Mouse (Mus musculus) lung, adult 2 months (tissue): Measurements from ENCODE around the gene Ccdc157. TPM values are rescaled to one million over a fixed set of nuclear protein-coding genes. Genes with fewer than 3 reads are reported as not detected.
A peak's percentile ranks its signal among the peaks of the same experiment; 100 is the strongest.

Source experiments
- DNase-seq: peaks from one replicate; pipeline ENCODE4 v3.0.0; 2022
- H3K4me1 ChIP-seq: fragments of 200-500 bp; 2 replicates; pipeline ENCODE4 v1.6.1; 2011; ENCODE audit warnings: low read length; ENCODE audit not compliant: control insufficient read depth, insufficient read depth
- H3K4me3 ChIP-seq: fragments of 200-500 bp; replicated peaks from 2 replicates; pipeline ENCODE3; 2011; ENCODE audit warnings: low read depth, mild to moderate bottlenecking, control low read depth, low read length; ENCODE audit errors: extremely low read depth
- CTCF ChIP-seq: fragments of 200-500 bp; IDR thresholded peaks from 2 replicates; pipeline ENCODE4 v1.5.1; 2011; ENCODE audit warnings: mild to moderate bottlenecking, low read length, control low read depth; ENCODE audit not compliant: insufficient read depth
- POLR2A ChIP-seq: fragments of 200-500 bp; IDR thresholded peaks from 2 replicates; pipeline ENCODE4 v1.6.1; 2011; ENCODE audit warnings: low read depth, mild to moderate bottlenecking, control low read depth, low read length, borderline replicate concordance; ENCODE audit errors: extremely low read depth
- whole genome bisulfite sequencing: fragments of 180-500 bp; shearing (Covaris S2); methylation state at CpG from one replicate; pipeline ENCODE4 v1.1.7; 2018; 5-methylcytosine and 5-hydroxymethylcytosine counted together
- polyA plus RNA-seq: library from polyadenylated mRNA; depleted of rRNA; stranded (reverse); fragments of >200 nt; gene quantifications from 2 replicates; pipeline ENCODE4 v1.2.3, GENCODE M21; 2012; rRNA removed

Ccdc157 gene
- polyA plus RNA-seq, result 17.6 and 19.8 TPM in 2 replicates

GRCm38 (mm10) chr11:4159808-4160708 is at the start of gene Ccdc157, which contains the start of gene Sf3a1:
Ccdc157 (minus strand) TSS chr11:4160293.
Sf3a1 (plus strand) TSS chr11:4160350.
- WGBS, result 1% methylated on average over 54 of the region's 54 CpGs
- Histone ChIP-seq H3K4me1 (peaks cover 5% of the 10 kb centered on the region; the same call in 1 of the 2 replicates), H3K4me3 (peak within 1 kb of the TSS; percentile 96)
- DNase-seq, result peak; percentile 92
- TF ChIP-seq POLR2A, result peak; percentile 74; the same call in 1 of the 2 replicates
- TF ChIP-seq CTCF, result no peak

DNA sequence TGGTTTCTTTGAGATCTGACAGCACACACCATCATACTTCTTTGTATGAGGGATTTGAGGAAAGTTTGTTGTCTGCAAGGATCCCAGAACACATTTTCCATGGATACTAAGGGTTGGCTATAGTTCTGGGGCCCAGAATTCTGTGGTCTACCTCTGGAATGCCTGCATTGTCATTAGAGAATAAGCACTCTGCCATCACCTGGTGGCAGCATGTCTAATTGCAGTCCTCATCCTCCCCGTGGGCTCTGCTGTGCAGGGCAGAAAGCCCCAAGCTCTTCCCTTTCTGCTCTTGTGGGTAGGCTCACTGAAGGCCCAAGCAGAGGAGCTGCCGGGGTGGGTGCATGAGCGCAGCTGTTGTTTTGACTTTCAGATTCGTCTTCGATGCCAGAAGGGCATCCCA is 49.5 kb upstream of the Ccdc157 start:
- H3K4me1 ChIP-seq, result peaks cover 30% of the 10 kb centered on the region
- no peak for TF ChIP-seq POLR2A
- TF ChIP-seq CTCF, result peak; percentile 54; the same call in 1 of the 2 replicates
- 75% methylated on average over 5 of the region's 5 CpGs for WGBS
- DNase-seq, result no peak
- no peak overlapping the region for H3K4me3 ChIP-seq

- peaks cover 46% of the 10 kb centered on the region for H3K4me1 ChIP-seq
- no peak for TF ChIP-seq POLR2A
- no peak for TF ChIP-seq CTCF
- 86% methylated on average over 9 of the region's 9 CpGs for WGBS
- H3K4me3 ChIP-seq, result no peak overlapping the region
- no peak for DNase-seq
Observed at GRCm38 (mm10) chr11:4207655-4208054, 47.6 kb upstream of the Ccdc157 start.

- DNase-seq, result no peak
- no peak overlapping the region for H3K4me3 ChIP-seq
- TF ChIP-seq POLR2A (no peak), CTCF (no peak)
- 51% methylated on average over 6 of the region's 6 CpGs for WGBS
- H3K4me1 ChIP-seq, result peaks cover 48% of the 10 kb centered on the region
Observed at GRCm38 (mm10) chr11:4206563-4206962, 46.5 kb upstream of the Ccdc157 start.

DNA sequence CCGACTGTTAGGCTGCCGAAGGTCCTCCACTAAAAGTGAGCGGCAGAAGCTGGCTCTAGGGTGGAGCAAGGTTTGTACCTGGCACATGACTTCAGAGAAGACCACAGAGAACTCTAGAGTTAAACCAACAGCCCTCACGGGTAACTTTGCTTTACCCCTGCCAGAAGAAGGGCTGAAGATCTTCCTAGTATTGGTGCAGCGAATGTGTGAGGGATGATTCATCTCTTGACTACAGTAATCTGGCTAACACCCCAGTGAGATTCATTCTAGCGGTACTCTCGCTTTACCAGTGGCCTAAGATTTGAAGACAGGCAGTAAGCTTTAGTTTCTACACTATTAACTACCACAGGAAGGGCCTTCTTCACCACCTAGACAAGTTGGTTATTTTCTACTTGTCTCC is 45.9 kb upstream of the Ccdc157 start:
- TF ChIP-seq CTCF (no peak), POLR2A (no peak)
- WGBS, result 58% methylated on average over 7 of the region's 7 CpGs

GRCm38 (mm10) chr11:4205097-4205655 is 45.1 kb upstream of the Ccdc157 start:
- Histone ChIP-seq H3K4me1 (peaks cover 44% of the 10 kb centered on the region), H3K4me3 (no peak overlapping the region)
- WGBS, result 55% methylated on average over 5 of the region's 5 CpGs
- DNase-seq, result peak; percentile 59
- TF ChIP-seq POLR2A, result no peak
- no peak for TF ChIP-seq CTCF

More for the DNA sequence above, 45.9 kb upstream of the Ccdc157 start:
- H3K4me1 ChIP-seq, result peaks cover 48% of the 10 kb centered on the region
- DNase-seq, result no peak
- H3K4me3 ChIP-seq, result no peak overlapping the region

DNA sequence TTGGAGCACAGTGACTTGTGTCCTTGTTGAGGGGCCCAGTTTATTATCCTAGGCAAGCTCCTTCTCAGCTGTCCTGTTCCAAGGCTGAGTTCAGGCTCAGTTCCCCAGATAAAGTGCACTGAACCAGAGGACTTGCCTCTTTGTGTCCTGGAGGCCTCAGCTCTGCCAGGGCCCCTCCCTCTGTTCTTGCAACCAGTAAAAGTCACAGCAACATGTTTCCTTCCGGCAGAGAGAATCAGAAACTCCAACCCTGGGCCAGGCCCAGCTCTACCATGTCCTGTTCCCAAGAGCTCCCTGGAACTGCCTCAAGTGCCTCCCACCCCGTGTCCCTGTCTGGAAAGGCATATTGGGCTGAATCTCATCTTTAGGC is 43.6 kb upstream of the Ccdc157 start:
- TF ChIP-seq POLR2A (peak; percentile 52; the same call in 1 of the 2 replicates), CTCF (no peak)
- WGBS, result 12% methylated on average over 2 of the region's 2 CpGs
- H3K4me3 ChIP-seq, result no peak overlapping the region
- DNase-seq, result peak; percentile 53
- H3K4me1 ChIP-seq, result peaks cover 46% of the 10 kb centered on the region

DNA sequence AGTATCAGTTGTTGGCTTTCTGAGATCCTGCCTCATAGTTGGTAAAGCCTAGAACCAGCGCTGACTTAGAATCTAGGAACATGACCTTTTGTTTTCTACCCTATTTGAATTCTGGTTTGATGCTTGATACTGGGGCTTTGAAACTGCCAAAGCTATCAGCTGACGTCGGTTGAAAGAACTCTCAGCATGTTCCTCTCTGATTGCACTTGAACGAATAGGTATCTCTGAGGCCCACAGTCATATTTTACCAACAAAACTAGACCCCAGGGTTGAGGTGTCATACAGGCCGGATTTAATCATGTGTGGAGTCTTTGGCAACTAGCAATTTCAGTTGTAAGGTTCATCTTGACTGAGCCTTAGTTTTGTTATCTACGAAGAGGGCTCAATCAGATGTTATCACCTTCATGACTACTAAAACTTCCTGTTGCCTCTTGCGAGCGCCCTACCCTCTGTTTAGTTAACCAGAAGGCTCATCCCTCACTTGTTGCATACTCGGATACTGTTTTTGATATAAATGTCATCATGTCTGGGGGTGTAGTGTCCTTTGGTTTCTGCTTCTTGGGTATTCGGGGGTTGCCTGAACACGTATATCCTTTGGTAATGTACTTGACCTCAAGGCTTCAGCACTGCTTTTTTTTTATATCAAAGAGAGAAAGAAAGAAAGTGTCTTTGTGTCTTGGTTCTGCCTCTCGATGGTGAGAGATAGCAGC is 43.1 kb upstream of the Ccdc157 start:
- whole genome bisulfite sequencing, result 48% methylated on average over 12 of the region's 12 CpGs
- DNase-seq, result no peak
- TF ChIP-seq CTCF (no peak), POLR2A (no peak)
- Histone ChIP-seq H3K4me1 (peaks cover 42% of the 10 kb centered on the region), H3K4me3 (no peak overlapping the region)
